Mouse (Mus musculus) thymus, adult 2 months (tissue): ENCODE results near the gene 1500015O10Rik.

Experiments
- CTCF ChIP-seq: fragments of 200-500 bp; IDR thresholded peaks from 2 replicates; pipeline ENCODE4 v1.5.1; 2012; ENCODE audit warnings: mild to moderate bottlenecking, control low read depth, low read length, moderate library complexity, borderline replicate concordance; ENCODE audit not compliant: control insufficient read depth, poor library complexity, insufficient read depth; ENCODE audit errors: extremely low read depth
- POLR2A ChIP-seq: fragments of 200-500 bp; IDR thresholded peaks from 2 replicates; pipeline ENCODE4 v1.6.1; 2012; ENCODE audit warnings: mild to moderate bottlenecking, low read length, control low read depth, moderate library complexity; ENCODE audit not compliant: control insufficient read depth, poor library complexity, insufficient read depth; ENCODE audit errors: extremely low read depth

- no peak for TF ChIP-seq CTCF
- TF ChIP-seq POLR2A, result no peak
These were observed 52.3 kb downstream of the 1500015O10Rik start for GRCm38 (mm10) chr1:43782680-43783079.
